8 mouse cellular contexts compared by ENCODE assay signal in genomic region chr7:127674977-127675376, GRCm38 (mm10). TPM values are rescaled to one million over a fixed set of nuclear protein-coding genes. Genes with fewer than 3 reads are reported as not detected.
DNase-seq lines count a peak whose midpoint lies in the region; ATAC-seq and TF ChIP-seq lines count a peak whose summit lies in the region.

No protein-coding gene starts in this region.

- no peak overlapping the region for H3K4me3 ChIP-seq in bone marrow, adult 2 months (replicated peaks; ENCODE audit: control insufficient read depth, low read depth, low read length)
- no peak overlapping the region for H3K4me3 ChIP-seq in embryonic facial prominence, embryonic 15.5 days (replicated peaks)
- no peak overlapping the region for H3K4me3 ChIP-seq in heart, embryonic 12.5 days
- no peak overlapping the region for H3K4me3 ChIP-seq in kidney, embryonic 16.5 days (ENCODE audit: low read length)
- H3K4me3 ChIP-seq in stomach, embryonic 15.5 days (replicated peaks): no peak overlapping the region

- no peak for TF ChIP-seq POLR2A in bone marrow, adult 2 months (IDR thresholded peaks at IDR 0.05; ENCODE audit: borderline replicate concordance, control insufficient read depth, low read depth, low read length)

- H3K27me3 ChIP-seq in embryonic facial prominence, embryonic 15.5 days: no peaks in the 10 kb centered on the region
- no peaks in the 10 kb centered on the region for H3K27me3 ChIP-seq in heart, embryonic 12.5 days (replicated peaks)
- H3K27me3 ChIP-seq in kidney, embryonic 16.5 days (ENCODE audit: insufficient read depth, low read length): no peaks in the 10 kb centered on the region
- H3K27me3 ChIP-seq in stomach, embryonic 15.5 days (replicated peaks): no peaks in the 10 kb centered on the region

- peak; percentile 97 for TF ChIP-seq CTCF in bone marrow, adult 2 months (IDR thresholded peaks at IDR 0.05; ENCODE audit: control insufficient read depth, insufficient read depth, low read length)

- H3K27ac ChIP-seq in bone marrow, adult 2 months (ENCODE audit: control insufficient read depth, insufficient read depth, low read depth, low read length, poor library complexity): no peak overlapping the region
- H3K27ac ChIP-seq in embryonic facial prominence, embryonic 15.5 days (replicated peaks): peak overlapping the region; percentile 60
- no peak overlapping the region for H3K27ac ChIP-seq in heart, embryonic 12.5 days (ENCODE audit: poor library complexity, severe bottlenecking)
- no peak overlapping the region for H3K27ac ChIP-seq in kidney, embryonic 16.5 days (ENCODE audit: low read length)
- no peak overlapping the region for H3K27ac ChIP-seq in stomach, embryonic 15.5 days

- WGBS in bone marrow, adult 2 months: 8% methylated on average over 5 of the region's 5 CpGs
- 1% methylated on average over 5 of the region's 5 CpGs for WGBS in embryonic facial prominence, embryonic 15.5 days
- WGBS in heart, embryonic 12.5 days: 1% methylated on average over 5 of the region's 5 CpGs
- WGBS in kidney, embryonic 16.5 days: 4% methylated on average over 5 of the region's 5 CpGs
- 2% methylated on average over 5 of the region's 5 CpGs for WGBS in stomach, embryonic 15.5 days

- 0 out of 2 replicates have a peak overlapping the region, but pooled peaks have one; percentile 8 for H3K4me2 ChIP-seq in embryonic facial prominence, embryonic 15.5 days (replicated peaks)
- no peak overlapping the region for H3K4me2 ChIP-seq in heart, embryonic 12.5 days
- no peak overlapping the region for H3K4me2 ChIP-seq in kidney, embryonic 16.5 days (replicated peaks; ENCODE audit: low read depth, low read length)
- no peak overlapping the region for H3K4me2 ChIP-seq in stomach, embryonic 15.5 days

- no peaks in the 10 kb centered on the region for H3K4me1 ChIP-seq in bone marrow, adult 2 months (ENCODE audit: control insufficient read depth, insufficient read depth, low read length)
- H3K4me1 ChIP-seq in embryonic facial prominence, embryonic 15.5 days: peaks cover 3% of the 10 kb centered on the region; the same call in 1 of the 2 replicates
- peaks cover 5% of the 10 kb centered on the region; the same call in 1 of the 2 replicates for H3K4me1 ChIP-seq in heart, embryonic 12.5 days (replicated peaks)
- H3K4me1 ChIP-seq in kidney, embryonic 16.5 days (ENCODE audit: insufficient read depth, low read length): no peaks in the 10 kb centered on the region
- 0 out of 2 replicates have a peak, but pooled peaks cover 4% of the 10 kb centered on the region for H3K4me1 ChIP-seq in stomach, embryonic 15.5 days

- DNase-seq in A20 (ENCODE audit: low read depth, low spot score) (peak; percentile 80), liver (peak; percentile 86)
- peak; percentile 65 to 81 for DNase-seq in natural killer cell, adult 2 months (ENCODE audit: low spot score in 2 of 2)

- H3K36me3 ChIP-seq in embryonic facial prominence, embryonic 15.5 days: peaks cover 5% of the 10 kb centered on the region; the same call in 1 of the 2 replicates
- H3K36me3 ChIP-seq in heart, embryonic 12.5 days: no peaks in the 10 kb centered on the region
- H3K36me3 ChIP-seq in kidney, embryonic 16.5 days (ENCODE audit: insufficient read depth, low read length): peaks cover 6% of the 10 kb centered on the region; the same call in 1 of the 2 replicates
- H3K36me3 ChIP-seq in stomach, embryonic 15.5 days: no peaks in the 10 kb centered on the region

- no peaks in the 10 kb centered on the region for H3K9me3 ChIP-seq in embryonic facial prominence, embryonic 15.5 days (replicated peaks)
- no peaks in the 10 kb centered on the region for H3K9me3 ChIP-seq in heart, embryonic 12.5 days (replicated peaks)
- no peaks in the 10 kb centered on the region for H3K9me3 ChIP-seq in kidney, embryonic 16.5 days (ENCODE audit: low read length)
- no peaks in the 10 kb centered on the region for H3K9me3 ChIP-seq in stomach, embryonic 15.5 days

- H3K9ac ChIP-seq in embryonic facial prominence, embryonic 15.5 days: no peak overlapping the region
- H3K9ac ChIP-seq in heart, embryonic 12.5 days: 0 out of 2 replicates have a peak overlapping the region, but pooled peaks have one; percentile 25
- no peak overlapping the region for H3K9ac ChIP-seq in kidney, embryonic 16.5 days (replicated peaks; ENCODE audit: low read length)
- no peak overlapping the region for H3K9ac ChIP-seq in stomach, embryonic 15.5 days

- peak; percentile 79 for ATAC-seq in embryonic facial prominence, embryonic 15.5 days (ENCODE audit: insufficient number of reproducible peaks, low FRiP score, low TSS enrichment, low read depth)
- ATAC-seq in heart, embryonic 12.5 days (ENCODE audit: insufficient number of reproducible peaks, low FRiP score): peak; percentile 72; the same call in 1 of the 2 replicates
- ATAC-seq in kidney, embryonic 16.5 days (ENCODE audit: low FRiP score, low TSS enrichment): peak; percentile 69
- peak; percentile 65; the same call in 1 of the 2 replicates for ATAC-seq in stomach, embryonic 15.5 days (ENCODE audit: insufficient read depth, low FRiP score, low read depth)

RNA-seq across cellular contexts. Expression of gene Bcl7c, which starts 33.8 kb away (rescaled TPM):
- 44.5 and 65.5 TPM in 2 replicates for polyA plus RNA-seq in bone marrow, adult 2 months (2011; ENCODE audit: insufficient read depth, insufficient read length, low replicate concordance, missing spikeins)
- 93.4 and 99.8 TPM in 2 replicates for polyA plus RNA-seq in embryonic facial prominence, embryonic 15.5 days (2015; fragmentation: Nextera tagmentation; extraction: Ambion mirVana)
- 43.3 and 49.5 TPM in 2 replicates for polyA plus RNA-seq in heart, embryonic 12.5 days (2016; fragmentation: Nextera tagmentation; extraction: Ambion mirVana)
- polyA plus RNA-seq in kidney, embryonic 16.5 days (2015; fragmentation: Nextera tagmentation; extraction: Ambion mirVana): 50.5 and 54.5 TPM in 2 replicates
- 59.3 and 63.4 TPM in 2 replicates for polyA plus RNA-seq in stomach, embryonic 15.5 days (2015; fragmentation: Nextera tagmentation; extraction: Ambion mirVana)

RNA-seq across cellular contexts. Expression of gene Ctf1, which starts 37.6 kb away (rescaled TPM):
- not detected in 2 replicates for polyA plus RNA-seq in bone marrow, adult 2 months (2011; ENCODE audit: insufficient read depth, insufficient read length, low replicate concordance, missing spikeins)
- polyA plus RNA-seq in embryonic facial prominence, embryonic 15.5 days (2015; fragmentation: Nextera tagmentation; extraction: Ambion mirVana): 25.9 and 29.8 TPM in 2 replicates
- 4.3 and 5.1 TPM in 2 replicates for polyA plus RNA-seq in heart, embryonic 12.5 days (2016; fragmentation: Nextera tagmentation; extraction: Ambion mirVana)
- 14.0 and 14.7 TPM in 2 replicates for polyA plus RNA-seq in kidney, embryonic 16.5 days (2015; fragmentation: Nextera tagmentation; extraction: Ambion mirVana)
- polyA plus RNA-seq in stomach, embryonic 15.5 days (2015; fragmentation: Nextera tagmentation; extraction: Ambion mirVana): 15.6 and 17.0 TPM in 2 replicates

RNA-seq across cellular contexts. Expression of gene Ctf2, which starts 57.0 kb away (rescaled TPM):
- polyA plus RNA-seq in bone marrow, adult 2 months (2011; ENCODE audit: insufficient read depth, insufficient read length, low replicate concordance, missing spikeins): not detected in 2 replicates
- polyA plus RNA-seq in embryonic facial prominence, embryonic 15.5 days (2015; fragmentation: Nextera tagmentation; extraction: Ambion mirVana): 1.1 and 1.3 TPM in 2 replicates
- 0.10 TPM in 1 of 2 replicates, not detected in the other for polyA plus RNA-seq in heart, embryonic 12.5 days (2016; fragmentation: Nextera tagmentation; extraction: Ambion mirVana)
- 0.15 and 0.32 TPM in 2 replicates for polyA plus RNA-seq in kidney, embryonic 16.5 days (2015; fragmentation: Nextera tagmentation; extraction: Ambion mirVana)
- polyA plus RNA-seq in stomach, embryonic 15.5 days (2015; fragmentation: Nextera tagmentation; extraction: Ambion mirVana): 0.24 and 0.26 TPM in 2 replicates

RNA-seq across cellular contexts. Expression of gene Zfp629, which starts 59.4 kb away (rescaled TPM):
- polyA plus RNA-seq in bone marrow, adult 2 months (2011; ENCODE audit: insufficient read depth, insufficient read length, low replicate concordance, missing spikeins): 6.3 and 14.2 TPM in 2 replicates
- 11.4 and 11.9 TPM in 2 replicates for polyA plus RNA-seq in embryonic facial prominence, embryonic 15.5 days (2015; fragmentation: Nextera tagmentation; extraction: Ambion mirVana)
- polyA plus RNA-seq in heart, embryonic 12.5 days (2016; fragmentation: Nextera tagmentation; extraction: Ambion mirVana): 12.7 and 13.7 TPM in 2 replicates
- polyA plus RNA-seq in kidney, embryonic 16.5 days (2015; fragmentation: Nextera tagmentation; extraction: Ambion mirVana): 19.8 and 22.1 TPM in 2 replicates
- 9.4 and 10.3 TPM in 2 replicates for polyA plus RNA-seq in stomach, embryonic 15.5 days (2015; fragmentation: Nextera tagmentation; extraction: Ambion mirVana)
